Mouse (Mus musculus): Measurements from ENCODE around the gene Dpep1.
"Not testable (repeated sequence)": the region's sequence is repeated elsewhere in the genome, so short reads cannot be mapped to it uniquely, and the experiment has no call there.

Dpep1 gene

GRCm38 (mm10) chr8:123185566-123186409 is at the start of gene Dpep1:
Dpep1 (plus strand) TSS chr8:123186242.
- no peak for ATAC-seq (ENCODE audit: insufficient number of reproducible peaks, low FRiP score, low TSS enrichment)

DNA sequence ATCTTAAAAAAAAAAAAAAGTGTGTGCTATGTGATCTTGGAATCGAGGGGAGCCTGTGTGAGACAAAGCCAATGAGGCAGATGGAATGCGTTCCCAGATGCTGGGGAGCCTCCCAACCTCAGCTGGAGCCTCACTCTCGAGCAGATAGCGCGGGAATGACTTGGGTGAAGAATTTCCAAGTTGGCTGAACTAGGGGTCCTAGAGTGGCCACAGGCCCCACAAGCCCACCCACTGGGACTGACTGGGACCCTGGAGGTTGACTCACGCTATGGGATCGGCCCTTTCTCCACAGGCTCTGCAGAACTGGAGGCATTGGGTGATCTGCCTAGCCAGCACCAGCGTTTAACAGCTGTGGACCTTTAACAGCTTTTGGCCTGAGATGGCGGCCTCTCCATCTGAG is 49.8 kb upstream of the Dpep1 start:
- no peak for ATAC-seq (ENCODE audit: insufficient number of reproducible peaks, low FRiP score, low TSS enrichment)

GRCm38 (mm10) chr8:123137645-123138077 is 48.4 kb upstream of the Dpep1 start:
- no peak for ATAC-seq (ENCODE audit: insufficient number of reproducible peaks, low FRiP score, low TSS enrichment)

- no peak for ATAC-seq (ENCODE audit: insufficient number of reproducible peaks, low FRiP score, low TSS enrichment)
Observed at GRCm38 (mm10) chr8:123138741-123139140, 47.3 kb upstream of the Dpep1 start.

DNA sequence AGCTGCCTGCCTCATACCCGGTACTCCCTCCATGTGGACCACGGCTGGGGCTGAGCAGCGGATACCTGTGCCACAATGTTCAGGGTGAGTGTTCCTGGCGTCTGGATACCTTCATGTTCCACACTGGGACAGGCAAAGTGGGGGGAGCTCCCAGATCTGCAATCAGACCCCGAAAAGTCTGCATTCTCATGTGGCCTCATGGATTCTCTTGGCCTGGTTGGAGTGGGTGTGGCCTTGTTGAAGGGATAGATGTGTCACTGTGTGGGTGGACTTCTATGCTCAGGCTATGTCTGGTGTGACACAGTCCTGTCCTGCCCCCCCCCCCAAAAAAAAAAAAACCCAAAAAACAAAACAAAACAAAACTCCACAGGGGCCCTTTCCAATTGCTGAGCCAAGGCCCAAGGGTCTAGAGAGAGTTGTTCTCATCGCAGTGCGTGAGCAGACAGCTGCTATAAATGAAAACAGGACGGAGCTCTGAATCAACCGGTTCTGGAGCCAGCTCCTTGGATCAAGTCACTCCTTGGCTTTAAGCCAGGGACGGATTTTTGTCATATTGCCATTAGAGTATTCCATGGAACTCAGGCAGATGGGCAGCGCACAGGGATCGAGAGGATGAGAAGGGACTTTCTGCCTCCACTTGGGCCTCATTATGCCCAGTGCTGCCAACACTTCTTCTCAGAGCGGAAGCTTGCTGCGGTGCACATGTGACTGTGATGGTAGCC is 44.1 kb upstream of the Dpep1 start:
- ATAC-seq (ENCODE audit: insufficient number of reproducible peaks, low FRiP score, low TSS enrichment) = peak; percentile 70; the same call in 1 of the 2 replicates

- no peak for ATAC-seq (ENCODE audit: insufficient number of reproducible peaks, low FRiP score, low TSS enrichment)
Observed at GRCm38 (mm10) chr8:123145279-123145678, 40.8 kb upstream of the Dpep1 start.

DNA sequence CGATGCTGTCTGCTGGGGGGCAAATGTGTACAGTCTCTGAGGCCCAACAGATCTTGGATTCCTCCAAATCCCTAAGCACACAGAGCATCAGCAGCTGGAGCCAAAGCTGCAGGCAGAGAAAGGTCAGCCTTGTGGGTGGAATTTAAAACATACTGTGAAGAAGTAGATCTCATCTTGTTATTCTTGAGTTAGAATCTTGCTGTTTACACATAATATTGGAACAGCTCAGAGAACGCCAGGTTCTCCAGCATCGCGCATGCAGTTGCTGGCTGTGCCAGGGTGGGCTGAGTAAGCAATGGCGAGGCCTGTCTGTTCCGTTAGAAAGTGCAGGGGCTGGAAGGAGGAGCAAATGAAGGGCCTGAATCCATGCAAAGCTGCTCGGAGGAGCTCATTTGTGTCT is 39.7 kb upstream of the Dpep1 start:
- no peak for ATAC-seq (ENCODE audit: insufficient number of reproducible peaks, low FRiP score, low TSS enrichment)

GRCm38 (mm10) chr8:123150737-123151171 is 35.3 kb upstream of the Dpep1 start:
- ATAC-seq (ENCODE audit: insufficient number of reproducible peaks, low FRiP score, low TSS enrichment) = no peak

GRCm38 (mm10) chr8:123155177-123155576 is 30.9 kb upstream of the Dpep1 start:
- ATAC-seq (ENCODE audit: insufficient number of reproducible peaks, low FRiP score, low TSS enrichment) = no peak

DNA sequence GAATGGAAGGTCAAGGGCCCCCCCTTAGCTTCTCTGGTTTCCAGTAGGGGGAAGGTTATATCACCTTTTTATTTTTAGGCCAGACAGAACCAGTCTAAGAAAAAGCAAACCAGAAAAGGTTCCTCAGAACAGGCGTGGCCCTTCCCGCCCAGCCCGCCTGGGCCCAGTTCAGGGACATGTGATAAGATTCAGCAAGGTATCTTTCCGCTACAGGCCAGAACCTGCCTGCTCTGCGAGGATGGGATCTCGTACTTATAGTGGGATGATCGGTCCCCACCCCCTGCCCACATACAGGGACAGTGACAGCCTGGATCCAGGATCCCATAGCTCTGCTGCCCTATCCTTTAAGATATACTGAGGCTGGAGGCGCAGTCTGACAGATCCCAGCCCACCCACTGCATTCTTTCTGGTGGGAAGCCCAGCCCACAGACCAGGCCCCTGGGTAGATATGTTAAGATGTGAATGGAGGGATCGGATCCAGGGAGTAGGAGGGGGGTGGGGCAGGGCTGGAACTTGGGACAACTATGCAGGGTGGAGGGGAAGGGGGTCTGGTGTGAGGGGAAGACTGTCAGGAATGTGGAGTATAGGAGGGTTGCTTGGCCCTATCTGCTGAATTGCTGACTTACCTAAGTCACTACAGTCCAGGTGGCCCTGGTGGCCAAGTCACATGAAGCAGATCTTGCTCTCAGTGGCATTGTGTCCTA is 29.8 kb upstream of the Dpep1 start:
- no peak for ATAC-seq (ENCODE audit: insufficient number of reproducible peaks, low FRiP score, low TSS enrichment)

DNA sequence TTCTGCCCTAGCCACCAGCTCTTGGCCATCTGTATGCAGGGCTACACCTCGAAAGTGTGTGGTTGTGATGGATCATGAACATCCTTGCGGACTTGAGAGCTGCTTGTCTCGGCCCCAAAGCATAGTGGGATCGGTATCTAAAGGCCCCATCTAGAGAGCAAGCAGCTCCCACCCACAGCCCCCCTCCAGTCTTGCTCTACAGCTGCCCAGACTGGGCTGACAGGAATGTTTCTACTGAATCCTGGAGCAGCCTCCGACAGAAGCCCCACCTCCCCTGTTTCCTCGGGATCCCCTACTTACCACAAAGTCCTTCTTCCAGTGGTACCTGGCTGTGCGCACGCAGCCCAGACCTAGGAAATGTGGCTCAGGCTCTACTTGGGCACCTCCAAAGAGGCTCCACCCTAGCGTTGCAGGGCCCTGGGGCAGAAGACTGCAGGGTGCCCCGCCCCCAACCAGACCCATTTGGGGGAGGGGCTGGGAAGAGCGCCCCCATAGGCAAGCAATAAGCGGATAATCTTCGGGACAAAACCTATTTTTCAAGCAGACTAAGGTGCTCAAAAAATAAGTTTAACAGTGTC is 28.1 kb upstream of the Dpep1 start, which contains the start of gene Sult5a1:
Gene Sult5a1, minus strand, starts transcription at position 428 of the 578 bp plus-strand sequence.
- ATAC-seq (ENCODE audit: insufficient number of reproducible peaks, low FRiP score, low TSS enrichment) = no peak

GRCm38 (mm10) chr8:123181391-123181790 is 4.7 kb upstream of the Dpep1 start:
- ATAC-seq (ENCODE audit: insufficient number of reproducible peaks, low FRiP score, low TSS enrichment) = no peak

GRCm38 (mm10) chr8:123188006-123188405 is 2.0 kb downstream of the Dpep1 start:
- no peak for ATAC-seq (ENCODE audit: insufficient number of reproducible peaks, low FRiP score, low TSS enrichment)

- ATAC-seq (ENCODE audit: insufficient number of reproducible peaks, low FRiP score, low TSS enrichment) = no peak
Observed at GRCm38 (mm10) chr8:123188841-123189240, 2.8 kb downstream of the Dpep1 start.

GRCm38 (mm10) chr8:123190678-123191077 is 4.6 kb downstream of the Dpep1 start:
- 0 out of 2 replicates have a peak, but pooled peaks have one; percentile 49 for ATAC-seq (ENCODE audit: insufficient number of reproducible peaks, low FRiP score, low TSS enrichment)

DNA sequence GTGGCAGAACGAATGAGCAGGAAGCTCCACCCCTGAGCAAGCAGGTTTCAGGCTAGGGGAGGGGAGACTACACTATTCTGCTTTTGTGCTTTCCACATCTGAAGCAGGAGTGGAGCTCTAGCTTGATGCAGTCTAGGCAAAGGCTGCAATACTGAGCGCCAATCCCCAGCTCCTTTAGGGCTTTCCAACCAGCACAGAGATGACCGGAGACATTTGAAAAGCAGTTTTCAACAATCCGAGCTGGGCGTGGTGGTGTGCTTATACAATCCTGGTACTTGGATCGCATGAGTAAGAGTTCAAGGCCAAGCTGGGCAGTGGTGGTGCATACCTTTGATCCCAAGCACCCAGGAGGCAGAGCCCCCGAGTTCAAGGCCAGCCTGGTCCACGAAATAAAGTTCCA is 5.9 kb downstream of the Dpep1 start:
- no peak for ATAC-seq (ENCODE audit: insufficient number of reproducible peaks, low FRiP score, low TSS enrichment)

DNA sequence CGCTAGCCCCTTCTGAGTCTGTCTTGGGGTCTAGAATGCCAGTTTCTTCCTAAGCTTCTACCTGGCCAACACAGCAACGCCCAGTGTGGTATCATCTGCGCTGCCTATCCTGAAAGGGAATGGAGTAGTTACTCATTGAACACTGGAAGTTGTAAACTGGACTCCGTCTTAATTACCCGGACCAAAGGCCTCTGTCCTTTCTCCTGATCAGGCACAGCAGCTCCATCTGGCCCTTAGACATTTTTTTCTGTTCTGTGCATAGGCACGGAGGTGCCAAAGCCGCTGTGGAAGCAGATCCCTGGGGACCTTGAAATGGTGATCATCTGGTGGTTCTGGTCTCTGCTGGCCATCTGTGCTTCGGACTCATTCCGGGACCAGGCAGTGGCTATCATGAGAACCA is 7.7 kb downstream of the Dpep1 start:
- ATAC-seq (ENCODE audit: insufficient number of reproducible peaks, low FRiP score, low TSS enrichment) = no peak

DNA sequence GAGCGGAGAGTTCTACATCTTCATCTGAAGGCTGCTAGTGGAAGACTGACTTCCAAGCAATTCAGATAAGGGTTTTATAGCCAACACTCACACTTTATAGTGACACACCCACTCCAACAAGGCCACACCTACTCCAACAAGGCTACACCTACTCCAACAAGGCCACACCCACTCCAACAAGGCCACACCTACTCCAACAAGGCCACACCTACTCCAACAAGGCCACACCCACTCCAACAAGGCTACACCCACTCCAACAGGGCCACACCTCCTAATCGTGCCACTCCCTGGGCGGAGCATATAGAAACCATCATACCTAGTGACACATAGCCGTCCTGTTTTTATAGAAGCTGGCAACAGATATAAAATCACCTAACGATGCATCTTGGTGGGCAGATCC is 11.0 kb downstream of the Dpep1 start:
- not testable (repeated sequence) for ATAC-seq (ENCODE audit: insufficient number of reproducible peaks, low FRiP score, low TSS enrichment)

- ATAC-seq (ENCODE audit: insufficient number of reproducible peaks, low FRiP score, low TSS enrichment) = no peak
Observed at GRCm38 (mm10) chr8:123199864-123200263, 13.8 kb downstream of the Dpep1 start.

DNA sequence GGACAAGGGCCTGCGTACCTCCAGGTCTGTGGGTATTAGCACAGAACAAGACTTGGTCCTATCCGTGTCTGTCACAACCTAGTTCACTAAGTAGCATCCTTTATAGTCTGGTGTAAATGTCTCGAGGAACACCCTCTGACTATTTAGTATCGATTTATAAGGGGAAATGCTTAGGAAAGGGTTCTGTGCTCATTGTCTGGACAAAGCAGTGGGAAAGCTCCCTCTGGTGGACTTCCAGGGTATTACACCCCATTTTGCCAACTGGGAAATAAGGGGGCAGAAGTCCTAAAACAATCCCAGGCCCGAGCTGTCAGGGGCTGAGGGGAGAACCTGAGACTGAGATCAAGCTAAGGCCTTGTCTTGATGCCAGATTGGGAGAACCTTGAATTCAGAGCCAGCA is 16.2 kb downstream of the Dpep1 start:
- 0 out of 2 replicates have a peak, but pooled peaks have one; percentile 15 for ATAC-seq (ENCODE audit: insufficient number of reproducible peaks, low FRiP score, low TSS enrichment)

Measured in cerebellum, adult (tissue).